Mouse (Mus musculus): ENCODE data around the gene Psmb1. TPM values are rescaled to one million over a fixed set of nuclear protein-coding genes. Genes with fewer than 3 reads are reported as not detected.
"Not testable (repeated sequence)": the region's sequence is repeated elsewhere in the genome, so short reads cannot be mapped to it uniquely, and the experiment has no call there.

Gene Psmb1
- total RNA-seq, 2 experiments from 2014 or later: 154 to 161 TPM

DNA sequence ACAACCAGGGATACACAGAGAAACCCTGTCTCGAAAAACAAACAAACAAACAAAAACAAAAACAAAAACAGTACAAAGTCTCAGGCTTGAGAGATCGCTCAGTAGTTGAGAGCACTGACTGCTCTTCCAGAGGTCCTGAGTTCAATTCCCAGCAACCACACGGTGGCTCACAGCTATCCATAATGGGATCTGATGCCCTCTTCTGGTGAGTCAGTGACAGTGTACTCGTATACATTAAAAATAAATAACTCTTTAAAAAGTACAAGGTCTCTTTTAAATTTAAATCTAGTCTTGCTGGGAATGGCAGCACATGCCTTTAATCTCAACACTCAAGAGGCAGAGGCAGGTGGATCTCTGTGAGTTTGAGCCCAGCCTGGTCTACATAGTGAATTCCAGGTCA is 26.9 kb downstream of the Psmb1 start:
- ATAC-seq (replicated peaks; ENCODE audit: low FRiP score, low TSS enrichment, poor library complexity, severe bottlenecking): no peak

DNA sequence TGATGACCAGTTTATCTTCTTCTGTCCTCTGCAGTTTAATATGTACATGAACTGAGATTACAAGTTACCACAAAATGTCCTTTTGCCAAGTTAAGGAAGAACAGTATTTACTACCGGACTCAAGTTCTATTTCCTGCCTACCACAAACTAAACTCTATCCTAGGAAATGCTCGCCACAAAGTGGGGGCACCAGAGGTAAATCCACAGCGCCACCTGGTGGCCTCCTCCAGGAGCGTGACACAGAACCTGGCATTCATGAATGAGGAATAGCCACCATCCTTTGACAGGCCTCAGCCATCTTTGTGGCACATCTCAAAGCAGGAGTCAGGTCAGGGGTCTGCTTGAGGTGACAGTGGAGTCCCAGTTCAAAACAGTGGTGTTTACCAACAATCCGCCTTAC is 31.9 kb downstream of the Psmb1 start:
- ATAC-seq (replicated peaks; ENCODE audit: low FRiP score, low TSS enrichment, poor library complexity, severe bottlenecking): peak; percentile 93

DNA sequence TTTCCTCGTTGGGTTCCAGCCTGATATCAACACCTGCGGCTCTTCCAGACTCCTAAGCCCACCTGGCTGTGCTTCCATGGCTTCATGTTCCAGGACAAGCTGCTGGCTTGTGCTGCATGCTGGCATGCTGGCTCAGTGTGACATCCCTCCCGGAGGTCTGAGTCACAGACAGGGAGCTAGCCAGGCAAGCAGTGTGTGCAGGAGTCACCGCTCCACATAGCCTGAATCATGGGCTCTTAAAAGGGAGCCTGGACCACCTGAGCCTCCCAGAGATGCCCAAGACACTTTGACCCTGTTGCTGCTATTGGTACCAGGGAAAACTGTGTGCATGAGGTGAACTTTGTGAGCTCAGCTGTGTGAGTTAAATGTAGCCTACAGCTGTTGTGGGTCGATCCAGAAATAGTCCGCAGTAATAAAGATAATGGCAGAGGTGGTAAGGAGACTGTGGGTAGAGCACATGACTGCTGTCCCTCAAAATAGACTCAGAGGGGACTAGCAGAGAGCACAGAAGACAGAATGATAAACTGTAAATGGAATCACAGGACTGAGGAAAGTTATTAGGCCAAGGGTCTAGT is 37.5 kb downstream of the Psmb1 start:
- ATAC-seq (replicated peaks; ENCODE audit: low FRiP score, low TSS enrichment, poor library complexity, severe bottlenecking): no peak

- ATAC-seq (replicated peaks; ENCODE audit: low FRiP score, low TSS enrichment, poor library complexity, severe bottlenecking): no peak
Measured at GRCm38 (mm10) chr17:15459761-15460160, 39.8 kb downstream of the Psmb1 start.

GRCm38 (mm10) chr17:15456595-15456994 is 43.0 kb downstream of the Psmb1 start:
- ATAC-seq (replicated peaks; ENCODE audit: low FRiP score, low TSS enrichment, poor library complexity, severe bottlenecking): no peak

DNA sequence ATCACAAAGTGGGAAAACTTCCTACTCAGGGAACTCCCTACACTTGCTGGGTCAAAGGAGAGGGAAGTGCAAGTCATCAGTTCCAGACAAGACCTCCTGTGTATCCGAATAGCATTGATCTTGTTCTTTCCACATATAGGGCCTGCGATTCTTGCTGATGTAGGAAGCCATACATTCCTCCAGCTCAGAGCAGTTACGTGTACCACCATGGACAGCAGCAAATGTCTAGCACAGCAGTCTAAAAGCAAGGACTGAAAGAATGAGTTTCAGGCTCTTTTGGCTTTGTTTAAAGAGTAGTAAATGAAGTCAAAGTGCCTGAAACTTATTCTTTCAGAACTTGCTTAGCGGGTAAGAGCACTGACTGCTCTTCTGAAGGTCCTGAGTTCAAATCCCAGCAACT is 44.3 kb downstream of the Psmb1 start:
- ATAC-seq (replicated peaks; ENCODE audit: low FRiP score, low TSS enrichment, poor library complexity, severe bottlenecking): no peak

DNA sequence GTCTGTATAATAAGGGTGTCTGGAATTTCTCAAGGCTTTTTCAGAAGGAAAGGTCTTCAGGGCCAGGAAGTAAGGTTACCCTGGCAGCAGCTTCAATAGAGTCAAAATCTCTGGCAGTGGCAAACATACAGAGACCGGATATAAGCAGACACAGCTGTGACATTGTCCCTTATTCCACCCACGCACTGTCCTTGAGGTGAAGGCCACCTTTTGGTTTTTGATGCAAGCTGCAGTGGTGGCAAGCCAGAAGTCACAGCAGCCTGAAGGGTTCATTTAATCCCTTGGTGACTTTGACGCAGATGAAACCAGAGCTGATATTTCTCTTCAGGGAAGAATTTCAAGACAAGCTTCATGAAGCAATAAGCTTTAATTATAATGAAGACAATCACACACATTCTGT is 49.9 kb downstream of the Psmb1 start:
- no peak for ATAC-seq (replicated peaks; ENCODE audit: low FRiP score, low TSS enrichment, poor library complexity, severe bottlenecking)

- not testable (repeated sequence) for ATAC-seq (replicated peaks; ENCODE audit: low FRiP score, low TSS enrichment, poor library complexity, severe bottlenecking)
Measured at GRCm38 (mm10) chr17:15449144-15449543, 50.4 kb downstream of the Psmb1 start.

- ATAC-seq (replicated peaks; ENCODE audit: low FRiP score, low TSS enrichment, poor library complexity, severe bottlenecking): no peak
Measured at GRCm38 (mm10) chr17:15447831-15448230, 51.7 kb downstream of the Psmb1 start.

GRCm38 (mm10) chr17:15445421-15445820 is 54.1 kb downstream of the Psmb1 start:
- no peak for ATAC-seq (replicated peaks; ENCODE audit: low FRiP score, low TSS enrichment, poor library complexity, severe bottlenecking)

DNA sequence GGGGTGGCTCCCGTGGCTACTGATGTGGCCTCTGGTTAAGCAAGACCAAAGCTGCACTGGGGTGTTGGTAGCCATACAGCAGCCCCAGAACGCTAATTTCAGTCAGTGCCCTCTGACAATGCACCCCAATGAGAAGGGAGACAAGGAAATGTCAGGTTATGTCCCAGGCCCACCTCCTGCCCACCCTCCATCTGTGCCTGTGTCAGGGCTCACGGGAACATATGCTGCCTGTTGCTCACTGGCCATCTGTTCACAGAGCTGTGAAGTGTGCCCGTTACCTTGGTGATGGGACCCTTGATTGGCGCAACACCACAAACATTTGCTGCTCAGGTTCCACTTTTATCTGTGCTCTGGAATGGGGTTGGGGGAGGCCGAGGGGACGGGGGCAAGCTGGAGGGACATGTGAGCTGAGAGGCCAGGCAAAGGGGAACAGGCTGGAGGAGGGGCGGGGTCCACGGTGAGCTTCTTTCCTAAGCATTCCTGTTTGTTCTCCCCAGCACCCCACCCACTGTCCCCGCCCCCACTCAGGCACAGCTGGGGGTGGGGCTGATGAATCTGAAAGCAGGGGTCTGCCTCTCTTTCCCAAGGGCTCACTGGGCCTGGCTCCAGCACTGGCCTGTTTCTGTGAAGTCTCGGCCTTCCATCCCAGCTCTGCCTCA is 59.0 kb downstream of the Psmb1 start:
- ATAC-seq (replicated peaks; ENCODE audit: low FRiP score, low TSS enrichment, poor library complexity, severe bottlenecking): no peak

GRCm38 (mm10) chr17:15440067-15440462 is 59.5 kb downstream of the Psmb1 start:
- no peak for ATAC-seq (replicated peaks; ENCODE audit: low FRiP score, low TSS enrichment, poor library complexity, severe bottlenecking)

DNA sequence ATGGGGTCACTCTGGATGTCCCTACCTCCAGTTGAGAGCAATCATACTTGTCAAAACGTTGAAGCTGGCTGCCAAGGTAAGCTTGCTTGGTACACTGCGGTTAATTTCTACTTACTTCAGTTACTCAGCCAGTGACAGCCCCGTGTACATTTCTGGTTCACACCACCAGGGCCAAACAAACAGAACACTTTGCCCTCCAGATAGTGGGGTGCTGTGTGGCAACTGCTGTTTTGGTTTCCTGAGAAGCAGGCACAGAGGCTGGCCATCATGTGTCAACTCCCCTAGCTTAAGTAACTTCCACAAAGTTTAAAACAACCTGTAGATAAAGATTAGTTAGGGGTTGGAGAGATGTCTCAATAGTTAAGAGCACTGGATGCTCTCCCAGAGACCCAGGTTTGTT is 64.8 kb downstream of the Psmb1 start:
- ATAC-seq (replicated peaks; ENCODE audit: low FRiP score, low TSS enrichment, poor library complexity, severe bottlenecking): no peak

DNA sequence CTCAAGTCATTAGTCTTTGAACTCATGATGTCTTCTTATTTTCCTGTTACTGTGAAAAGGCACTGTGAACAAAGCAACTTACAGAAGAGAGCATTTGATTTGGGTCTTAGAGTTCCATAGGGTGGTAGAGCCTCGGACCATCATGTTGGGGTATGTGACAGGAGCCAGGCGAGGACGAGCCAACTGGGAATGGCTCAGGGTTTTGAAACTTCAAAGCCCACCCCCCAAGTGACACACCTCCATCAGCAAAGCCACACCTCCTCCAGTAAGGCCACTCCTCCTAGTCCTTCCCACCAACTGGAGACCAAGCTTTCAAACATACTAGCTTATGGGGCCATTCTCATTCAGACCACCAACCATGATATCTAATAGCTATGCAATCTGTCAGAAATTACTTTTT is 67.5 kb downstream of the Psmb1 start:
- ATAC-seq (replicated peaks; ENCODE audit: low FRiP score, low TSS enrichment, poor library complexity, severe bottlenecking): no peak

- no peak for ATAC-seq (replicated peaks; ENCODE audit: low FRiP score, low TSS enrichment, poor library complexity, severe bottlenecking)
Measured at GRCm38 (mm10) chr17:15431551-15431950, 68.0 kb downstream of the Psmb1 start.

- ATAC-seq (replicated peaks; ENCODE audit: low FRiP score, low TSS enrichment, poor library complexity, severe bottlenecking): no peak
Measured at GRCm38 (mm10) chr17:15431021-15431514, 68.5 kb downstream of the Psmb1 start.

- no peak for ATAC-seq (replicated peaks; ENCODE audit: low FRiP score, low TSS enrichment, poor library complexity, severe bottlenecking)
Measured at GRCm38 (mm10) chr17:15429937-15430336, 69.6 kb downstream of the Psmb1 start.

DNA sequence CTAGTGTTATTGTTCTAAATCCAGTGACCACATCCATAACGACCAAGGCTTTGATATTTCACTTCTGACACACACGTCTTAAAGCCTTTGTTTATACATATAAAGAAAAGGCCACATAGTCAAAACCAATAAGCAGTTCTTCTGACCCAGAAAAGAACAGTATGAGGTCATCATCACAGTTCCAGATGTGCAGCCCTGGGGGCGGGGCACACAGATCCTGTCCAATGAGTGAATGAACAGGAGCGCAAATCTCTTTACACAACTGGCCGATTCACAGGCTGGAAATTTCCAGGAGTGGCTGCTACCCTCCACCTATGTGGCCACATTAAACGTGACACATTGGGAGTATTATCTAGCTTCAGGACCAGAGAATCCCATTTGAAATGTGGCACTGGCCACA is 70.1 kb downstream of the Psmb1 start:
- no peak for ATAC-seq (replicated peaks; ENCODE audit: low FRiP score, low TSS enrichment, poor library complexity, severe bottlenecking)

- ATAC-seq (replicated peaks; ENCODE audit: low FRiP score, low TSS enrichment, poor library complexity, severe bottlenecking): no peak
Measured at GRCm38 (mm10) chr17:15425931-15426330, 73.6 kb downstream of the Psmb1 start.
